Mouse (Mus musculus) urinary bladder, postnatal 4 days (tissue): Measurements from ENCODE around the gene Plcb2.

Experiments used
- DNase-seq, 2 experiments: peaks; one replicate each; pipeline ENCODE4 v3.0.0; 2021 to 2022; ENCODE audit warnings: low spot score in 2 of 2

Plcb2 gene

GRCm38 (mm10) chr2:118659998-118660452, 68.2 kb downstream of the Plcb2 start:
- no peak for DNase-seq

GRCm38 (mm10) chr2:118659493-118659892, 68.7 kb downstream of the Plcb2 start:
- DNase-seq: no peak

GRCm38 (mm10) chr2:118659077-118659476, 69.2 kb downstream of the Plcb2 start:
- DNase-seq: no peak

- DNase-seq: peak; percentile 32 to 63
Measured at GRCm38 (mm10) chr2:118658457-118658856, 69.8 kb downstream of the Plcb2 start.
